9 mouse cellular contexts compared by ENCODE assay signal in genomic region chr16:50374611-50375010, GRCm38 (mm10). TPM values are rescaled to one million over a fixed set of nuclear protein-coding genes. Genes with fewer than 3 reads are reported as not detected.
A peak's percentile ranks its signal among the peaks of the same experiment; 100 is the strongest.
DNase-seq lines count a peak whose midpoint lies in the region; ATAC-seq lines count a peak whose summit lies in the region.
"Had no signal": no experiment of that assay in that cellular context is flagged by ENCODE, and none has a peak within 500 bp of the region (broad histone marks: within the 10 kb centered on the region; RNA-seq: fewer than 3 reads in every experiment).

No protein-coding gene starts in this region.

- H3K9me3 ChIP-seq in heart, embryonic 10.5 days, result no peaks in the 10 kb centered on the region
- no peaks in the 10 kb centered on the region for H3K9me3 ChIP-seq in intestine, embryonic 15.5 days
- H3K9me3 ChIP-seq: neural tube, embryonic 12.5 days had no signal

- H3K27me3 ChIP-seq in heart, embryonic 10.5 days (ENCODE audit: insufficient read depth, poor library complexity, severe bottlenecking), result no peaks in the 10 kb centered on the region
- H3K27me3 ChIP-seq in intestine, embryonic 15.5 days (replicated peaks), result no peaks in the 10 kb centered on the region

- DNase-seq in heart, adult 8-10 months (ENCODE audit: low spot score), result peak; percentile 29
- no peak for DNase-seq in heart, embryonic 10.5 days (ENCODE audit: low spot score)
- DNase-seq in urinary bladder, postnatal 25 days (ENCODE audit: low spot score), result peak; percentile 29
- DNase-seq in urinary bladder, postnatal 10 days (ENCODE audit: low spot score), result no peak
- peak; percentile 9 for DNase-seq in embryo, embryonic 9.5 days (ENCODE audit: extremely low spot score)
- no peak for DNase-seq in ovary, postnatal 10 days (ENCODE audit: low spot score)

- no peak overlapping the region for H3K9ac ChIP-seq in intestine, embryonic 15.5 days
- H3K9ac ChIP-seq: neural tube, embryonic 12.5 days had no signal

- no peak overlapping the region for H3K4me2 ChIP-seq in intestine, embryonic 15.5 days (replicated peaks)
- H3K4me2 ChIP-seq: neural tube, embryonic 12.5 days had no signal

- H3K27ac ChIP-seq in heart, embryonic 10.5 days, result no peak overlapping the region
- H3K27ac ChIP-seq in intestine, embryonic 15.5 days, result no peak overlapping the region
- H3K27ac ChIP-seq: neural tube, embryonic 12.5 days had no signal

- peaks cover 5% of the 10 kb centered on the region; the same call in 1 of the 2 replicates for H3K4me1 ChIP-seq in heart, embryonic 10.5 days
- H3K4me1 ChIP-seq in intestine, embryonic 15.5 days (replicated peaks), result no peaks in the 10 kb centered on the region
- H3K4me1 ChIP-seq: neural tube, embryonic 12.5 days had no signal

- H3K36me3 ChIP-seq in heart, embryonic 10.5 days, result no peaks in the 10 kb centered on the region
- no peaks in the 10 kb centered on the region for H3K36me3 ChIP-seq in intestine, embryonic 15.5 days
- H3K36me3 ChIP-seq: neural tube, embryonic 12.5 days had no signal

- 89% methylated on average over 3 of the region's 3 CpGs for WGBS in heart, embryonic 10.5 days
- WGBS in intestine, embryonic 15.5 days, result 85% methylated on average over 3 of the region's 3 CpGs

- no peak overlapping the region for H3K4me3 ChIP-seq in heart, embryonic 10.5 days
- H3K4me3 ChIP-seq in intestine, embryonic 15.5 days (replicated peaks), result no peak overlapping the region
- H3K4me3 ChIP-seq: neural tube, embryonic 12.5 days had no signal

- peak; percentile 78 for ATAC-seq in megakaryocyte, adult 5-6 weeks (ENCODE audit: poor library complexity, severe bottlenecking)
- no peak for ATAC-seq in intestine, embryonic 15.5 days

RNA-seq across cellular contexts. Expression of gene Bbx, which starts 57.6 kb away (rescaled TPM):
- total RNA-seq in heart, adult 8-10 months (2022), result 10 to 100 TPM; 13.5 to 17.4 (median 15.8) TPM
- 41.6 and 50.2 TPM in 2 replicates for polyA plus RNA-seq in heart, embryonic 10.5 days (2016; fragmentation: Nextera tagmentation; extraction: Ambion mirVana)
- 13.8 and 16.5 TPM in 2 replicates for total RNA-seq in megakaryocyte, adult 5-6 weeks (2015)
- total RNA-seq in megakaryocyte, adult 5-6 weeks (2017), result 14.6 and 19.4 TPM in 2 replicates
- 33.8 and 36.0 TPM in 2 replicates for polyA plus RNA-seq in intestine, embryonic 15.5 days (2015; fragmentation: Nextera tagmentation; extraction: Ambion mirVana)

Comparison
In these comparisons a context has a peak if more than half of its experiments do, and no peak if none do; other contexts are left out.
1. DNase-seq: peak in heart, adult 8-10 months (single experiment), urinary bladder, postnatal 25 days (single experiment) and embryo, embryonic 9.5 days (single experiment); none in heart, embryonic 10.5 days (single experiment), urinary bladder, postnatal 10 days (single experiment) and ovary, postnatal 10 days (single experiment).